Mouse (Mus musculus): ENCODE results near the gene Il4ra. TPM values are rescaled to one million over a fixed set of nuclear protein-coding genes. Genes with fewer than 3 reads are reported as not detected.

Gene Il4ra
- total RNA-seq, 2 experiments from 2014 or later: 5.0 to 6.3 TPM

- intact Hi-C loops (cut with DNase I): no loop called here
These were observed 71.1 kb downstream of the Il4ra start for GRCm38 (mm10) chr7:125622741-125623685.

GRCm38 (mm10) chr7:125625219-125625618, 73.3 kb downstream of the Il4ra start:
- intact Hi-C loops (cut with DNase I): no loop called here

More at GRCm38 (mm10) chr7:125622741-125623685, 71.1 kb downstream of the Il4ra start:
- no peak for DNase-seq

GRCm38 (mm10) chr7:125625829-125626228, 73.9 kb downstream of the Il4ra start:
- DNase-seq: no peak
- intact Hi-C loops (cut with DNase I): no loop called here

More at GRCm38 (mm10) chr7:125625219-125625618, 73.3 kb downstream of the Il4ra start:
- DNase-seq: no peak

Other genes with a start within 250 kb of the Il4ra start
- 1 to 10 TPM; 2.6 to 3.7 TPM for gene Kdm8, start 107.4 kb upstream of the Il4ra start, total RNA-seq (2021)
- gene Nsmce1, start 60.5 kb upstream of the Il4ra start, total RNA-seq (2021): 10 to 100 TPM; 31.0 to 33.3 TPM
- gene Il21r, start 51.3 kb downstream of the Il4ra start, total RNA-seq (2021): under 1 TPM; 0.54 to 0.66 TPM
- gene Gtf3c1, start 155.7 kb downstream of the Il4ra start, total RNA-seq (2021): 10 to 100 TPM; 87.1 to 93.0 TPM
- gene D430042O09Rik, start 155.8 kb downstream of the Il4ra start, total RNA-seq (2021): 10 to 100 TPM; 24.3 to 27.5 TPM

All from left cerebral cortex, postnatal 4 days (tissue).